Mouse (Mus musculus): ENCODE measurements at regions not wholly inside any gene's neighbourhood (a gene's known extent, or its start where the extent isn't known, plus 50 kb on each side); places are given as distances from the start of the nearest gene placed in this dataset.

DNA sequence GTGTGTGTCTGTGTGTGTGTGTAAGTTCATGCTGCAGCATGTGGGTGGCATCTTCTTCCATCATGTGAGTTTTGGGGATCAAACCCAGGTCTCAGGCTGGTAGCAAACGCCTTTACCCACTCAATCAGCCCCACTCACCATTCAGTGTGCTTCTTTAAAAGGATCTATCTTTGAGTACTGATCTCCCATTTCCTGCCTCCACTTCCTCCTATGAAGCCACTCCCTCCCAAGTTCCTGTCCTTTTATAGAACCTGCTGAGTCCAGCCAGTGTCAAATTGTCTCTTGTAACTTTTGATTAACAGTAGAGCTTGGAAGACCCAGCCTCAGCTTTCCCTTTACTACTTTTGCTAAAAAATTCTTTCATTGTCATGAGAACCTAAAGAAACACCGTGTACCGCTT lies 73.0 kb upstream of the Pld5 start:
- no peak for DNase-seq (ENCODE audit: low spot score in 2 of 2)
- intact Hi-C loops (cut with DNase I), result no loop called here

DNA sequence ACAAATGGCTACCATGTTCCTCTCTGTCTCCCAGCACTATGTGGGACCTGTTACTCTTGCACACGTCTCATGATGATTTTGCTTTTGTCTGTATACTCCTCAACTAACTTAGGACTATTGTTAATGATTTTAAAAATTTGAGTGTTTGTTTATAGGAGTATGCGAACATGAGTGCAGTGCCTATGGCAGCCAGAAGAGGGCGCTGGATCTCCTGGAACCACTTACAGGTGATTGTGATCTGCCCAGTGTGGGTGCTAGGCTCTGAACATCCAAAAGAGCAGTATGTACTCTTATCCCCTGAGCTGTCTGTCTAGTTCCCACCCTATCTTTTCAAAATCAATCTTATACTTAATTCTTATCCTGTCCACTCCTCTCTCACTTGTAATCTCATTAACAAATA lies 56.2 kb upstream of the Pld5 start:
- intact Hi-C loops (cut with DNase I), result no loop called here
- no peak for DNase-seq (ENCODE audit: low spot score in 2 of 2)
